Mouse (Mus musculus) thymus, adult 2 months (tissue): Measurements from ENCODE around the gene Sgcd.

ENCODE experiments used
- CTCF ChIP-seq: fragments of 200-500 bp; IDR thresholded peaks from 2 replicates; pipeline ENCODE4 v1.5.1; 2012; ENCODE audit warnings: mild to moderate bottlenecking, control low read depth, low read length, moderate library complexity, borderline replicate concordance; ENCODE audit not compliant: control insufficient read depth, poor library complexity, insufficient read depth; ENCODE audit errors: extremely low read depth
- POLR2A ChIP-seq: fragments of 200-500 bp; IDR thresholded peaks from 2 replicates; pipeline ENCODE4 v1.6.1; 2012; ENCODE audit warnings: mild to moderate bottlenecking, low read length, control low read depth, moderate library complexity; ENCODE audit not compliant: control insufficient read depth, poor library complexity, insufficient read depth; ENCODE audit errors: extremely low read depth

DNA sequence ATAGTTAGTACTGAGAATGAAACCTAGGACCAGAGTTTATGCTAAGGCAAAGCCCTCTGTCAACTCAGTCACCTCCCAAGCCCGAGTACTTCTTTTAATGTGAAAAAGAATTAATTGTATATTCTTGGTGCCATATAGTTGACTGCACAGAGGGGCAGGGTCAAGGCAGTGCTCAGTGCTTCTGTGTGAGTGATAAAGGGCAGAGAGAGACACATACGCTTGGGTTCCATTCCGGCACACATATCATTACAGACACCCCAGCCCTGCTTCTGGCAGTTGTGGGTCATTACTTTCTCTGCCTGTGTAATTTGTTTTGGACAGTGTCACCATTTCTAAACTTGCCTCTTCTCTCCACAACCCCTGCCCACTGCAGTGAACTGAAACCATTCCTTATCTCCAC, 1099.7 kb downstream of the Sgcd start:
- TF ChIP-seq CTCF, result no peak
- no peak for TF ChIP-seq POLR2A
